Comparison of ENCODE assay signal across 17 mouse cellular contexts in the genomic region with DNA sequence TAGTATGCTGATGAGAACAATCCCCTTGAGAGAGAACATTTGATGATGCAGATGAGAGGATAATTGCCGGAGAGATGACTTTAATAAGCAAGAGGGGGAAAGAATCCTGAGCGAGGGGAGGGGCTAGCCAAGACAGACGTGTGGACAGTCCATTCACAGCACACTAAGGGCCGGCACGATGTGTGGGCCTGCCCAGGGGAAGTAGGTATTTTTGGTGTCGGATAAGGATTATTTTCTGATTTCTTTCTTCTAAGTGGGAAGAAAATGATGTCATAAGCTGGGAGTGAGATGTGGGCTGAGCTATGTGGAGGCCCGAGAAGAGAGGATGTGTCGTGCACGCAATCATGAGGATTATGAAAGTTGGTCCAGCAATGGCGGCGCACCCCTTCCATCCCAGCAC. TPM values are rescaled to one million over a fixed set of nuclear protein-coding genes. Genes with fewer than 3 reads are reported as not detected.
DNase-seq lines count a peak whose midpoint lies in the region; ATAC-seq and TF ChIP-seq lines count a peak whose summit lies in the region.
"Had no signal": no experiment of that assay in that cellular context is flagged by ENCODE, and none has a peak within 500 bp of the region (broad histone marks: within the 10 kb centered on the region; RNA-seq: fewer than 3 reads in every experiment).

No protein-coding gene starts in this region.

- H3K36me3 ChIP-seq in hindbrain, embryonic 12.5 days = no peaks in the 10 kb centered on the region
- no peaks in the 10 kb centered on the region for H3K36me3 ChIP-seq in hindbrain, embryonic 11.5 days (ENCODE audit: control insufficient read depth, insufficient read depth, low read length)
- H3K36me3 ChIP-seq: heart, embryonic 15.5 days; limb, embryonic 10.5 days; liver, embryonic 13.5 days; neural tube, embryonic 12.5 days had no signal

- no peak overlapping the region for H3K4me2 ChIP-seq in hindbrain, embryonic 12.5 days (replicated peaks)
- no peak overlapping the region for H3K4me2 ChIP-seq in hindbrain, embryonic 11.5 days (replicated peaks; ENCODE audit: low read depth, low read length)
- H3K4me2 ChIP-seq: heart, embryonic 15.5 days; liver, embryonic 13.5 days; neural tube, embryonic 12.5 days had no signal

- peaks cover under 1% of the 10 kb centered on the region; the same call in 1 of the 2 replicates for H3K4me1 ChIP-seq in hindbrain, embryonic 12.5 days
- no peaks in the 10 kb centered on the region for H3K4me1 ChIP-seq in hindbrain, embryonic 11.5 days (replicated peaks; ENCODE audit: control insufficient read depth, insufficient read depth, low read length)
- H3K4me1 ChIP-seq: liver, embryonic 13.5 days had no signal

- intact Hi-C loops in left cerebral cortex, adult 2 months (cut with DNase I) = no loop called here

- no peak for TF ChIP-seq CTCF in left cerebral cortex, adult 2 months (IDR thresholded peaks at IDR 0.05)

- no peak for DNase-seq in hindbrain, embryonic 11.5 days (ENCODE audit: low spot score)
- peak; percentile 59 for DNase-seq in right cerebral cortex, adult 18-20 months
- no peak for DNase-seq in right cerebral cortex, postnatal 4 days
- DNase-seq in left cerebral cortex, adult 2 months (ENCODE audit: extremely low spot score in 1 of 2, low spot score in 2 of 2) = peak; percentile 41 to 48
- no peak for DNase-seq in adrenal gland, postnatal 14 days
- no peak for DNase-seq in liver
- DNase-seq: adrenal gland, postnatal 10 days; cerebellum, adult 9-11 months; heart, adult 11 months; kidney, adult 8-10 months; liver, embryonic 13.5 days; thymus, postnatal 36 days had no signal

- WGBS in hindbrain, embryonic 12.5 days = 87% methylated on average over 11 of the region's 11 CpGs
- 93% methylated on average over 11 of the region's 11 CpGs for WGBS in hindbrain, embryonic 11.5 days

- no peaks in the 10 kb centered on the region for H3K27me3 ChIP-seq in hindbrain, embryonic 12.5 days
- H3K27me3 ChIP-seq in hindbrain, embryonic 11.5 days (ENCODE audit: control insufficient read depth, insufficient read depth, low read length) = no peaks in the 10 kb centered on the region
- H3K27me3 ChIP-seq: heart, embryonic 15.5 days; neural tube, embryonic 12.5 days had no signal

- H3K9me3 ChIP-seq in hindbrain, embryonic 12.5 days (replicated peaks) = no peaks in the 10 kb centered on the region
- H3K9me3 ChIP-seq in hindbrain, embryonic 11.5 days (ENCODE audit: control insufficient read depth, low read length) = no peaks in the 10 kb centered on the region
- H3K9me3 ChIP-seq: heart, embryonic 15.5 days; limb, embryonic 10.5 days; liver, embryonic 13.5 days; neural tube, embryonic 12.5 days had no signal

- ATAC-seq in hindbrain, embryonic 12.5 days (ENCODE audit: low FRiP score) = 0 out of 2 replicates have a peak, but pooled peaks have one; percentile 32
- ATAC-seq in hindbrain, embryonic 11.5 days (ENCODE audit: low FRiP score) = no peak

- H3K27ac ChIP-seq in hindbrain, embryonic 12.5 days = no peak overlapping the region; the same call in 1 of the 2 replicates
- no peak overlapping the region for H3K27ac ChIP-seq in hindbrain, embryonic 11.5 days (ENCODE audit: low read depth, low read length)
- no peak overlapping the region for H3K27ac ChIP-seq in left cerebral cortex, adult 2 months
- H3K27ac ChIP-seq: heart, embryonic 15.5 days; limb, embryonic 10.5 days; liver, embryonic 13.5 days; neural tube, embryonic 12.5 days; stomach, postnatal 0 days had no signal

- H3K9ac ChIP-seq in hindbrain, embryonic 12.5 days = no peak overlapping the region
- H3K9ac ChIP-seq in hindbrain, embryonic 11.5 days (ENCODE audit: low read depth, low read length) = no peak overlapping the region
- H3K9ac ChIP-seq: liver, embryonic 13.5 days; neural tube, embryonic 12.5 days had no signal

- H3K4me3 ChIP-seq in hindbrain, embryonic 12.5 days = no peak overlapping the region
- H3K4me3 ChIP-seq in hindbrain, embryonic 11.5 days (ENCODE audit: low read depth, low read length) = no peak overlapping the region
- H3K4me3 ChIP-seq in left cerebral cortex, adult 2 months = no peak overlapping the region
- H3K4me3 ChIP-seq: heart, embryonic 15.5 days; limb, embryonic 10.5 days; liver, embryonic 13.5 days; neural tube, embryonic 12.5 days had no signal

RNA-seq across cellular contexts. Expression of a gene that starts 27.8 kb away (rescaled TPM):
- 39.9 and 44.8 TPM in 2 replicates for polyA plus RNA-seq in hindbrain, embryonic 12.5 days (2016; fragmentation: Nextera tagmentation; extraction: Ambion mirVana)
- 25.4 and 26.1 TPM in 2 replicates for polyA plus RNA-seq in hindbrain, embryonic 11.5 days (2014; fragmentation: Nextera tagmentation; extraction: Ambion mirVana)
- total RNA-seq in left cerebral cortex, adult 2 months (2021) = 100 to 1,000 TPM; 578 to 608 TPM
- total RNA-seq in adrenal gland, postnatal 14 days (2021) = 154 and 174 TPM in 2 replicates

RNA-seq across cellular contexts. Expression of a gene that starts 32.0 kb away (rescaled TPM):
- 468 and 477 TPM in 2 replicates for polyA plus RNA-seq in hindbrain, embryonic 12.5 days (2016; fragmentation: Nextera tagmentation; extraction: Ambion mirVana)
- 493 and 503 TPM in 2 replicates for polyA plus RNA-seq in hindbrain, embryonic 11.5 days (2014; fragmentation: Nextera tagmentation; extraction: Ambion mirVana)
- 100 to 1,000 TPM; 184 to 190 TPM for total RNA-seq in left cerebral cortex, adult 2 months (2021)
- 245 and 260 TPM in 2 replicates for total RNA-seq in adrenal gland, postnatal 14 days (2021)

RNA-seq across cellular contexts. Expression of a gene that starts 52.9 kb away (rescaled TPM):
- polyA plus RNA-seq in hindbrain, embryonic 12.5 days (2016; fragmentation: Nextera tagmentation; extraction: Ambion mirVana) = 75.1 and 79.0 TPM in 2 replicates
- polyA plus RNA-seq in hindbrain, embryonic 11.5 days (2014; fragmentation: Nextera tagmentation; extraction: Ambion mirVana) = 77.7 and 80.7 TPM in 2 replicates
- 10 to 100 TPM; 27.8 to 28.3 TPM for total RNA-seq in left cerebral cortex, adult 2 months (2021)
- 39.8 and 42.4 TPM in 2 replicates for total RNA-seq in adrenal gland, postnatal 14 days (2021)

Comparison
In these comparisons a context has a peak if more than half of its experiments do, and no peak if none do; other contexts are left out.
1. DNase-seq: peak in right cerebral cortex, adult 18-20 months (single experiment) and left cerebral cortex, adult 2 months (2 of 2); none in hindbrain, embryonic 11.5 days (single experiment), right cerebral cortex, postnatal 4 days (single experiment), adrenal gland, postnatal 14 days (single experiment) and liver (single experiment).